Mouse (Mus musculus) heart, adult 9 months (tissue): ENCODE measurements around the gene Kpna6.

Experiments used
- DNase-seq, 2 experiments: peaks; one replicate each; pipeline ENCODE4 v3.0.0; 2022; ENCODE audit warnings: low spot score in 2 of 2

The Kpna6 gene

GRCm38 (mm10) chr4:129648656-129649055 lies 23.9 kb downstream of the Kpna6 start:
- no peak for DNase-seq

- no peak for DNase-seq
Measured at GRCm38 (mm10) chr4:129645204-129645603, 27.4 kb downstream of the Kpna6 start.

GRCm38 (mm10) chr4:129641756-129642155 lies 30.8 kb downstream of the Kpna6 start:
- no peak for DNase-seq

- peak; percentile 97 for DNase-seq
Measured at GRCm38 (mm10) chr4:129640638-129641467, 31.7 kb downstream of the Kpna6 start, which contains the start of gene Txlna. Gene Txlna, minus strand, starts transcription at chr4:129641065.

GRCm38 (mm10) chr4:129640101-129640637 lies 32.4 kb downstream of the Kpna6 start:
- peak in 1 of 2 experiments; percentile 37 for DNase-seq

- DNase-seq: no peak
Measured at GRCm38 (mm10) chr4:129639221-129639620, 33.3 kb downstream of the Kpna6 start.

- no peak for DNase-seq
Measured at GRCm38 (mm10) chr4:129633852-129634251, 38.7 kb downstream of the Kpna6 start.

GRCm38 (mm10) chr4:129631867-129632266 lies 40.7 kb downstream of the Kpna6 start:
- no peak for DNase-seq

- DNase-seq: no peak
Measured at GRCm38 (mm10) chr4:129630944-129631343, 41.6 kb downstream of the Kpna6 start.

- DNase-seq: no peak
Measured at GRCm38 (mm10) chr4:129626035-129626434, 46.5 kb downstream of the Kpna6 start.

GRCm38 (mm10) chr4:129625496-129625895 lies 47.1 kb downstream of the Kpna6 start:
- no peak for DNase-seq

- peak in 1 of 2 experiments; percentile 65 for DNase-seq
Measured at GRCm38 (mm10) chr4:129625029-129625370, 47.6 kb downstream of the Kpna6 start.

GRCm38 (mm10) chr4:129624281-129625028 lies 48.1 kb downstream of the Kpna6 start:
- DNase-seq: peak; percentile 89 to 94

GRCm38 (mm10) chr4:129623681-129624091 lies 48.9 kb downstream of the Kpna6 start, which contains the start of gene Ccdc28b:
Gene Ccdc28b, minus strand, starts transcription at chr4:129623947.
- DNase-seq: peak; percentile 69 to 80

- no peak for DNase-seq
Measured at GRCm38 (mm10) chr4:129622803-129623535, 49.6 kb downstream of the Kpna6 start.

GRCm38 (mm10) chr4:129622120-129622802 lies 50.3 kb downstream of the Kpna6 start:
- no peak for DNase-seq

- DNase-seq: peak; percentile 77 to 82
Measured at GRCm38 (mm10) chr4:129621283-129621841, 51.2 kb downstream of the Kpna6 start.

- no peak for DNase-seq
Measured at GRCm38 (mm10) chr4:129620419-129621282, 51.9 kb downstream of the Kpna6 start.

GRCm38 (mm10) chr4:129618786-129619691 lies 53.5 kb downstream of the Kpna6 start, which contains the start of gene Iqcc:
Gene Iqcc, minus strand, starts transcription at chr4:129619099.
- DNase-seq: peak; percentile 97
